Mouse (Mus musculus) left cerebral cortex, postnatal 4 days (tissue): ENCODE results near the gene Ang2. TPM values are rescaled to one million over a fixed set of nuclear protein-coding genes. Genes with fewer than 3 reads are reported as not detected.
"Not testable (repeated sequence)": the region's sequence is repeated elsewhere in the genome, so short reads cannot be mapped to it uniquely, and the experiment has no call there.

ENCODE experiments used
- DNase-seq: peaks from one replicate; pipeline ENCODE4 v3.0.0-alpha.2; 2022
- intact Hi-C: fragments of 180-260 bp; cut with DNase I; formaldehyde crosslinking; loops from one replicate; pipeline ENCODE4 v1.15.1; 2025
- total RNA-seq, 2 experiments: library from RNA; stranded (reverse); gene quantifications; 2 replicates each; pipeline ENCODE4 v1.2.3; 2021

Gene Ang2
- not detected for total RNA-seq

- intact Hi-C loops, result no loop called here
- DNase-seq, result no peak
Observed at GRCm38 (mm10) chr14:51199098-51200023, at the start of gene Ang2. TSS of gene Ang2 (minus strand) at chr14:51199148.

GRCm38 (mm10) chr14:51247736-51248135, 48.8 kb upstream of the Ang2 start:
- intact Hi-C loops, result loop anchor here (10.0 kb wide), 1 partner anchor 143 kb away; no protein-coding TSS in a partner anchor
- no peak for DNase-seq

GRCm38 (mm10) chr14:51240899-51241298, 42.0 kb upstream of the Ang2 start:
- intact Hi-C loops, result loop anchor here (10.0 kb wide), 1 partner anchor 136 kb away; no protein-coding TSS in a partner anchor
- DNase-seq, result peak; percentile 29

GRCm38 (mm10) chr14:51237488-51237887, 38.5 kb upstream of the Ang2 start:
- intact Hi-C loops, DNase-seq: not testable (repeated sequence)

GRCm38 (mm10) chr14:51229657-51230056, 30.7 kb upstream of the Ang2 start:
- DNase-seq, intact Hi-C loops: not testable (repeated sequence)

- DNase-seq, intact Hi-C loops: not testable (repeated sequence)
Observed at GRCm38 (mm10) chr14:51220075-51220474, 21.1 kb upstream of the Ang2 start.

- DNase-seq, result no peak
- intact Hi-C loops, result no loop called here
Observed at GRCm38 (mm10) chr14:51203115-51203514, 4.2 kb upstream of the Ang2 start, which contains the start of gene Ear14. TSS of gene Ear14 (plus strand) at chr14:51203391.

- no peak for DNase-seq
- intact Hi-C loops, result no loop called here
Observed at GRCm38 (mm10) chr14:51200466-51200865, 1.5 kb upstream of the Ang2 start.

- peak; percentile 3 for DNase-seq
- intact Hi-C loops, result no loop called here
Observed at GRCm38 (mm10) chr14:51200054-51200453, 1.1 kb upstream of the Ang2 start.

GRCm38 (mm10) chr14:51195681-51196080, 3.3 kb downstream of the Ang2 start:
- no peak for DNase-seq

GRCm38 (mm10) chr14:51181051-51181450, 17.9 kb downstream of the Ang2 start:
- DNase-seq, intact Hi-C loops: not testable (repeated sequence)

More at GRCm38 (mm10) chr14:51195681-51196080, 3.3 kb downstream of the Ang2 start:
- intact Hi-C loops, result no loop called here

- no peak for DNase-seq
- intact Hi-C loops, result loop anchor here (10.0 kb wide), 1 partner anchor 171 kb away; no protein-coding TSS in a partner anchor
Observed at GRCm38 (mm10) chr14:51173843-51174242, 25.1 kb downstream of the Ang2 start.

- intact Hi-C loops, result loop anchor here (10.0 kb wide), 1 partner anchor 172 kb away; no protein-coding TSS in a partner anchor
- not testable (repeated sequence) for DNase-seq
Observed at GRCm38 (mm10) chr14:51172947-51173346, 26.0 kb downstream of the Ang2 start.

GRCm38 (mm10) chr14:51172095-51172865, 26.7 kb downstream of the Ang2 start:
- peak; percentile 43 for DNase-seq
- intact Hi-C loops, result loop anchor here (10.0 kb wide), 1 partner anchor 173 kb away; no protein-coding TSS in a partner anchor

GRCm38 (mm10) chr14:51166068-51166467, 32.9 kb downstream of the Ang2 start:
- DNase-seq, result no peak
- intact Hi-C loops, result no loop called here

GRCm38 (mm10) chr14:51165435-51165834, 33.5 kb downstream of the Ang2 start:
- intact Hi-C loops, result no loop called here
- DNase-seq, result no peak

- DNase-seq, intact Hi-C loops: not testable (repeated sequence)
Observed at GRCm38 (mm10) chr14:51163323-51163722, 35.6 kb downstream of the Ang2 start.

- DNase-seq, intact Hi-C loops: not testable (repeated sequence)
Observed at GRCm38 (mm10) chr14:51161976-51162375, 37.0 kb downstream of the Ang2 start, which contains the start of gene Rnase2b. TSS of gene Rnase2b (plus strand) at chr14:51162260.

GRCm38 (mm10) chr14:51157072-51157471, 41.9 kb downstream of the Ang2 start:
- DNase-seq, result no peak
- intact Hi-C loops, result no loop called here

GRCm38 (mm10) chr14:51156736-51157068, 42.2 kb downstream of the Ang2 start:
- intact Hi-C loops, result no loop called here
- DNase-seq, result no peak
